Mouse (Mus musculus): ENCODE measurements around the gene Cep131. TPM values are rescaled to one million over a fixed set of nuclear protein-coding genes. Genes with fewer than 3 reads are reported as not detected.

Gene Cep131
- polyA plus RNA-seq, 1 experiment from 2014 or later = 41.4 TPM

DNA sequence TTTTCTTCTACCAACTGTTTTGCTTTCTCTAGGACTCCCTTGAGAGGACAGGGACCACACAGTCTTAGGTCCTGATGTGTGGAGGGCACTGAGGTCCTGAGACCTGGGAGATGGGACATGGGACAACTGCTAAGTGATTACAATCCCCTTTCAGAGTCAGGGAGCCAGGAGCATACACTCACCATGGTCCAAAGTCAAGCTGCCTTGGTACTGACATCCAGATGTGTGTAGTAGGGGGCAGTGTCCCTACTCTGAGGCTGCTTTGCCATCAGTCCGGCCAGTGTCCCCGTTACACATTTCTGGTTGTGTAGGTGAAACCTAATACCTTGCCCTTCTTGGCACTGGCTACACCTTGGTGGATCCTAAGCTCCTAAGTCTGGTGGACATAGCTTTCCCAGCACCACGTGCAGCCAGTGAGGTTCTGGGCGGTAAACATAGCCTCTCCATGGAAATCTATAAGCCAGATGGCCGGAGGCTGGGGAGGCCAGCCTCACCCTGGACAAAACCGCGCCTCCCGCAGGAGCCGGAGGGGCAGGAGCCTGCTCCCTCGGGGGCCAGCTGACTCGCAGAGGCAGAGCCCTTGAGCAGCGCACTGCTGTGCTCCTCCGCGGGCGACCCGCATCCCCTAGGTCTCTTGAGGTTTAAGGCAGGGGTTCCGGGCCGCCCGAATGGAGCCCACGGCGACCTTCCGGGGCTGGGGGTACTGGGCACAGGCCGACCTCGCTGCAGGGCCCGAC lies 568 bp downstream of the Cep131 start:
- H3K27ac ChIP-seq = peak overlapping the region; percentile 96
- no peaks in the 10 kb centered on the region for H3K27me3 ChIP-seq (ENCODE audit: poor library complexity, severe bottlenecking)
- peaks cover 47% of the 10 kb centered on the region for H3K36me3 ChIP-seq (replicated peaks)
- H3K4me1 ChIP-seq = peaks cover 28% of the 10 kb centered on the region
- peak; percentile 37 for DNase-seq (ENCODE audit: extremely low spot score, low spot score)
- no peaks in the 10 kb centered on the region for H3K9me3 ChIP-seq
- peak overlapping the region; percentile 97 for H3K4me3 ChIP-seq
- WGBS = under 1% methylated on average over 25 of the region's 25 CpGs

DNA sequence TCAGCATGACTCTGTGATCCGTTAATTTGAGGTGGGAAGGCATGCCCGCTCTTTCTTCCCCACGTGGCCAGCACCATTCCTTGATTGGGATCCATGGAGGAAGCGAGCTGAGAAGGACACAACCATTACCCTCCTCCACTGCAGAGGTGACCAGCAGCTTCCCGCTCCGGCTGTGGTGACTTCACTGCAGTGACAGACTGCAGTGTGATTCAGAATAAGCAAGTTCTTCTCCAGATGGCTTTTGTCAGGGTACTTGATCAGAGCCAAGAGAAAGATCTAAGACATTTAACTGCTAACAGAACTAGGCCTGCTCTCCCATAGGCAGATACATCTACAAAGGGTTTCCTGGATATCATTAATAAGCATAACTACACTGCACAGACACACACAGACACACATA lies 6.3 kb downstream of the Cep131 start:
- WGBS = 98% methylated on average over 6 of the region's 6 CpGs

DNA sequence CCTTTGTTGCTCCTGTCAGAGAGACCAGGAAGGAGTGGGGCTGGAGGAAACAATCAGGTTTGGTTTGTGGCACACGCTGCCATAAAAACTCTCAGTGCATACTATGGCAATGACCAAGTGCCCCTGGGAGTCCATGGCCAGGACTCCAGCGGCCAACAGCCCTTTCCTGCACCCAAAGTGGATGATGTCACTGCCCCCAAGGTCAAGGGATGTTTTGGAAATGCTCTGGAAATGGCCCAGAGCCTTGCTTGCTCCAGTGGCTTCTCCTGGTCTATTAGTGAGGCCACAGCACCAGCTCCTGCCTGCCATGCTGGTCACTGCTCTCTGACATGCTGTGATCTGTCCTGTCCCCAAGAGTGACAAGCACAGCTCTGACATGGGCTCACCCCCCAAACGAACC lies 10.4 kb downstream of the Cep131 start:
- Histone ChIP-seq H3K4me3 (no peak overlapping the region), H3K27ac (no peak overlapping the region), H3K9me3 (no peaks in the 10 kb centered on the region), H3K4me1 (peaks cover 21% of the 10 kb centered on the region), H3K27me3 (ENCODE audit: poor library complexity, severe bottlenecking) (no peaks in the 10 kb centered on the region), H3K36me3 (replicated peaks) (peaks cover 100% of the 10 kb centered on the region)
- 92% methylated on average over 3 of the region's 3 CpGs for WGBS
- no peak for DNase-seq (ENCODE audit: extremely low spot score, low spot score)

More for the DNA sequence above, 6.3 kb downstream of the Cep131 start:
- H3K4me1 ChIP-seq = peaks cover 9% of the 10 kb centered on the region
- no peak for DNase-seq (ENCODE audit: extremely low spot score, low spot score)
- H3K4me3 ChIP-seq = no peak overlapping the region
- no peak overlapping the region for H3K27ac ChIP-seq
- H3K36me3 ChIP-seq (replicated peaks) = peaks cover 96% of the 10 kb centered on the region
- no peaks in the 10 kb centered on the region for H3K9me3 ChIP-seq
- H3K27me3 ChIP-seq (ENCODE audit: poor library complexity, severe bottlenecking) = no peaks in the 10 kb centered on the region

DNA sequence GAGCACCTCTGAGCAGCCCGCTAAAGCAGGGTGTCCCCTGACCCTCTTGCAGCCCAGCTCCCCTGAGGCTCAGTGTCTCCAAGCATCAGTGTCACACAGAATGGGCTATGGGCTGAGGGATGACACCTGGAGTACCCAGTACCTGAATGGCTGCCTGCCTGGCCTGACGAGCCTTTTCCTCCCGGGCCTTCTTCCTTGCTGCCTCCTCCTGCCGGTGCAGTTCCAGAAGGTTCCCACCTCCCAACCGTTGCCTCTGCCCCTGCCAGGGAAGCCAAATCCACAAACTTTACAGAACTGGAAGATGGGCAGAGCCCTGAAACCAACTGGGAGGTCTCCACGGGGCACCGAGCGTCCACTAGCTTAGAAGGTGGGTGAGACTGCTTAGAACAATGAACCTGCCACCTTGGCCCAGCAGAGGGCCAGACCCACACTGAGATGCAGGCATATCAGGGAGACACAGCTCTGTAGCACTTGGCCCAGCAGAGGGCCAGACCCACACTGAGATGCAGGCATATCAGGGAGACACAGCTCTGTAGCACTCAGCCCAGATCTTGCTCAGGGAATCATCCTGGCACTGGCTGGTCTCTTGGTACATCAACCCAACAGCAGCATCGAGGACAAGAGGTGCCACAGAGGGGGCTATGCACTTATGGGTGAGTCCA lies 13.5 kb downstream of the Cep131 start:
- WGBS = 91% methylated on average over 9 of the region's 9 CpGs
- peaks cover 100% of the 10 kb centered on the region for H3K36me3 ChIP-seq (replicated peaks)
- H3K4me3 ChIP-seq = no peak overlapping the region
- H3K9me3 ChIP-seq = no peaks in the 10 kb centered on the region
- peaks cover 42% of the 10 kb centered on the region for H3K4me1 ChIP-seq
- H3K27ac ChIP-seq = peak overlapping the region; percentile 41; the same call in 1 of the 2 replicates
- H3K27me3 ChIP-seq (ENCODE audit: poor library complexity, severe bottlenecking) = no peaks in the 10 kb centered on the region
- no peak for DNase-seq (ENCODE audit: extremely low spot score, low spot score)

DNA sequence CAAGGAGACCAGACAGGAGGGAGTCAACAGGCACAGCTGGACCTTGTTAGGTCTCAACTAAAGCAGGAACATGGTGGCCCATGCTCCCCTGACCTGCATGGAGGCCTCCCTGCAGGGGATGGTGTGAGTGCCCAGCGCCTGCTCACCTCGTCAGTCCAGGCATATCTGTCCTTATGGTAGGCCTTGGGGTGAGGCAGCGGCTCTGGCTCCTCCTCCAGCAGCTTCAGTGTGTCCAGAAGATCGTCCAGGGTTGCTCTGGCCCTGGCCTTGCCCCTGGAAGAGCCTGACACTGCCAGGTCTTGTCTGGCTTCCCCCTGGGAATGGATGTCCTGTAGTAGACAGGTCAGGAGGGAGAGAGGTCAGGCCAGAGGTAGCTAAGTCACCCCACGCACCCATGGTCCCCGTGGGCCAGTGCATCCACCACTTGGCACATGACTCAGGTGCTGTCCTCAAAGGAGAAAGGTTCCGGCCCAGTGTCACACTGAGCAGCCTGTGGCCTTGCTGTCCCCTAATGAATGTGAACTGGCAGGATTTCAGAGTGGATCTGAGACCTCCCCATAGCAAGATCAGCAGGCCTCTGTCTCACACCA lies 14.8 kb downstream of the Cep131 start:
- WGBS = 84% methylated on average over 7 of the region's 7 CpGs
- Histone ChIP-seq H3K9me3 (no peaks in the 10 kb centered on the region), H3K4me3 (no peak overlapping the region), H3K36me3 (replicated peaks) (peaks cover 100% of the 10 kb centered on the region), H3K27ac (0 out of 2 replicates have a peak overlapping the region, but pooled peaks have one; percentile 27), H3K27me3 (ENCODE audit: poor library complexity, severe bottlenecking) (no peaks in the 10 kb centered on the region), H3K4me1 (peaks cover 47% of the 10 kb centered on the region)
- no peak for DNase-seq (ENCODE audit: extremely low spot score, low spot score)

DNA sequence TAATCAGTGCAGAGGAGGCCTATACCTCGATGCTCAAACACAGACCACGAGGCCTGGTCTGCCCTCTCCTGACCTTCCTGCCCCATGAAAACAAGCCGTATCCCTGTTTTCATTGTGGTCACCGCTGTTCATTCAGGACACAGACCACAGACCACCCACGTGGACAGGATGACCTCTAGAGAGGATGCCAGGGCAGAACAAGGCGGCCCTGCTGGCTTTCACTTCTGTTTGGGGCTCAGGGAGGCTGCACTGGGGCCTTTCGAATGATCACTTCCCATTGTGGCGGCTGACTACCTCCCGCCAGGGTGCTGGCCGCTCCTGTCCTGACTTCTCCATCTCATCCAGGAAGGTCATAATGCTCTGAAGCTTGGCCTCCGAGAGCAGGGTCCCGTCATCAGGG lies 15.6 kb downstream of the Cep131 start:
- Histone ChIP-seq H3K4me1 (peaks cover 50% of the 10 kb centered on the region), H3K9me3 (no peaks in the 10 kb centered on the region), H3K36me3 (replicated peaks) (peaks cover 100% of the 10 kb centered on the region), H3K4me3 (no peak overlapping the region), H3K27me3 (ENCODE audit: poor library complexity, severe bottlenecking) (no peaks in the 10 kb centered on the region), H3K27ac (peak overlapping the region; percentile 27; the same call in 1 of the 2 replicates)
- no peak for DNase-seq (ENCODE audit: extremely low spot score, low spot score)
- 56% methylated on average over 12 of the region's 12 CpGs for WGBS

DNA sequence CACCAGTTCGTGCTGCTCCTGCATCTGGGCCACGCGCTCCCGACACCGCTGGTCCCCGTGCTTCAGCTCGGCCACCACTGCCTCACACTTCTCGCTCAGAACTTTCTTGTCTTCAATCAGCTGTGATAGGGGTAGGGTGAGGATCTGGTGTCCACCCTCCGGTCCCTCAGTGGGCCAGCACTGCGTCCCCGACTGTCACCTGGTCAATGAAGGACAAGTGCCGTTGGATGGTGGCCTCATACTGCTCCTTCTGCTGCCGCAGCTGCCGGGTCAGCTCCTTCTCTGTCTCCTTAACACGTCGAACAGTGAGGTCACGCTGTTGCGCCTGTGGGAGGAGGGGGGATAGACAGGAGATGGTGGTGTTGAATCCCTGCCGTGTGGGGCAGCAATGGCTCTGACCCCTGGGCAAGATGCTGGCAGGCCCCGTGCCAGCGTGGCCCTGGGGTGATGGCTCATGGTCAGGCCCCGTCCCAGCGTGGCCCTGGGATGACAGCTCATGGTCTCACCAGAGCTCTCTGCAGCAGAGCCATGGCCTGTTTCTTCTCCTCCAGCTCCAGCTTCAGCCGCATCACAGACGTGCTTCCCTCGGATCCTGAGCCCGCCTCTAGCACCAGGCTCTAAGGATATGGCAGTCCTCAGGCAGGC lies 16.2 kb downstream of the Cep131 start:
- Histone ChIP-seq H3K9me3 (no peaks in the 10 kb centered on the region), H3K36me3 (replicated peaks) (peaks cover 100% of the 10 kb centered on the region), H3K4me3 (no peak overlapping the region), H3K27ac (0 out of 2 replicates have a peak overlapping the region, but pooled peaks have one; percentile 27), H3K4me1 (peaks cover 53% of the 10 kb centered on the region), H3K27me3 (ENCODE audit: poor library complexity, severe bottlenecking) (no peaks in the 10 kb centered on the region)
- WGBS = 94% methylated on average over 27 of the region's 27 CpGs
- no peak for DNase-seq (ENCODE audit: extremely low spot score, low spot score)

DNA sequence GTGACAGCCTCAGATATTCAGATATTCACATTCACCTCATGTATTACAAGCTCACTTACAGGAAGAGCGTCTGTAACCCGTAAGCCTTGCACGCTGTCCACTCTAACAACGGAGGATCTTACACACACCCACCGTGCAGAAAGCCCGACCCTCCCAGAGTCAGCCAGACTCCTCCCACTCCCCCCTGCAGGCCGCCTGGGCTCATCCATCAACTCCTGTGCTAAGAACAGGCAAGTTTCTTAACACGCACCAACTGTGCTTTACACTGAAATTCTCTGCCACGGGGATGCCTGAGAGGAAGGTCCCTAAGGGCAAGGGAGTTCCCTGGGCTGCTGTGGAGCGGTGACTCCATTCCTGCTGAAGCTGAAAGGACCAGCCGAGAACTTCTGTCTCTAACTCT lies 17.4 kb downstream of the Cep131 start:
- WGBS = 65% methylated on average over 11 of the region's 11 CpGs
- Histone ChIP-seq H3K36me3 (replicated peaks) (peaks cover 100% of the 10 kb centered on the region), H3K4me3 (no peak overlapping the region), H3K9me3 (no peaks in the 10 kb centered on the region), H3K27me3 (ENCODE audit: poor library complexity, severe bottlenecking) (no peaks in the 10 kb centered on the region), H3K4me1 (peaks cover 48% of the 10 kb centered on the region), H3K27ac (no peak overlapping the region)
- DNase-seq (ENCODE audit: extremely low spot score, low spot score) = no peak

DNA sequence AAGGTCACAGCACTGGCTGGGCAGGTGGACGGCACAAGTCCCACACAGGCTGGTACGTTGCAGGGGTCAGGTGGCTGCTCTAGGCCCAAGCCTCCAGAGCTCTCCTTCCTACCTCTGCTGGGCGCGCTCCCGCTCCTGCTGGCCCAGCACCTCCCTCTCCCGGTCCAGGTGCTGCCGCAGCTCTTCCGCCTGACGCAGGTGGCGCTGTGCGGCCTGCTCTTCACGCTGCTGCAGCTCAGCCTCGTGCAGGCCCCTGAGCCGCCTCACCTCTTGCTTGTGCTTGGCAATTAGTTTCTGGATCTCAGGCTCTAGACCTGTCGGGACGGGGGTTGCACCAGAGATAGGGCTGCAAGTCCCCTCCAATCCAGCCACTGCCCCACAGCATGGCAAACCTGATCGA lies 18.8 kb downstream of the Cep131 start:
- Histone ChIP-seq H3K4me3 (no peak overlapping the region; the same call in 1 of the 2 replicates), H3K9me3 (no peaks in the 10 kb centered on the region), H3K36me3 (replicated peaks) (peaks cover 100% of the 10 kb centered on the region), H3K27me3 (ENCODE audit: poor library complexity, severe bottlenecking) (no peaks in the 10 kb centered on the region), H3K4me1 (peaks cover 48% of the 10 kb centered on the region), H3K27ac (no peak overlapping the region)
- 42% methylated on average over 17 of the region's 17 CpGs for WGBS
- no peak for DNase-seq (ENCODE audit: extremely low spot score, low spot score)

DNA sequence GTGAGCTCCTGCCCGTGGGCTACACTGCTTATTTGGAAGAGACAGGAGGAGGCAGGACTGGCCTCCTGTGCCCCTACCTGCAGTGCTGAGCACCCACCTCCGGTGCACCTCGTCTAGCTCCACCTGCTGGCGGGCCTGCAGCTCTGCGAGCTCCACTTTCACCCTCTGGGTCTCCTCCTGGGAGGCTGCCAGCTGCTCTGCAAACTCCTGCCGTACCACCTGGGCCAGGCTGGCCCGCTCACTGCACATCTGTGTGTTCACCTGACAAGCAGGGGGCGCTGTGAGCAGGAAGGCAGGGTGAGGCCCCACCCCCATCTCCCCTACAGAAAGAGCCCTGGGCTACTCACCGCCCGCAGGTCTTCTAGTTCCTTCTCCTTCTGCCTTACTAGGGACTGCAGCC lies 21.3 kb downstream of the Cep131 start:
- Histone ChIP-seq H3K27me3 (ENCODE audit: poor library complexity, severe bottlenecking) (no peaks in the 10 kb centered on the region), H3K4me1 (peaks cover 26% of the 10 kb centered on the region; the same call in 1 of the 2 replicates), H3K27ac (0 out of 2 replicates have a peak overlapping the region, but pooled peaks have one; percentile 27), H3K9me3 (no peaks in the 10 kb centered on the region), H3K4me3 (0 out of 2 replicates have a peak overlapping the region, but pooled peaks have one; percentile 11), H3K36me3 (replicated peaks) (peaks cover 78% of the 10 kb centered on the region)
- no peak for DNase-seq (ENCODE audit: extremely low spot score, low spot score)
- 32% methylated on average over 10 of the region's 10 CpGs for WGBS

DNA sequence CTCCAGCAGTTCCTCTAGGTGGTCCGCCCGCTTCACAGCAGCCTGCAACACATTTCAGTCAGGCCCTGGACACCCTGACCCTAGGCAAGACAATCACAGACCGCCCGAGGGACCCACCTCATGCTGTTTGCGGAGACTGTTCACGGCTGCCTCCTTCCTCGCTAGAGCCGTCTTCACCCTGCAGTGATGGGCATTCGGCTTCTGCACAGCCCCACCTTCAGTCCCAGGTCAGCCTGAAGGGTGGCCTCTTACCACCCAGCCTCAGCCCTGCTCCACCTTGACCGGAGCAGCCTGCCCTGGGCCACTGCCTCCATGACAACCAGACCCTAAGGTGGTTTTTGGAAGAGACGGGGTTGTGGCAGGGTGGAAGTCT lies 22.0 kb downstream of the Cep131 start:
- H3K27ac ChIP-seq = 0 out of 2 replicates have a peak overlapping the region, but pooled peaks have one; percentile 27
- H3K9me3 ChIP-seq = no peaks in the 10 kb centered on the region
- 92% methylated on average over 11 of the region's 11 CpGs for WGBS
- H3K4me3 ChIP-seq = no peak overlapping the region
- peaks cover 26% of the 10 kb centered on the region; the same call in 1 of the 2 replicates for H3K4me1 ChIP-seq
- no peaks in the 10 kb centered on the region for H3K27me3 ChIP-seq (ENCODE audit: poor library complexity, severe bottlenecking)
- DNase-seq (ENCODE audit: extremely low spot score, low spot score) = no peak
- peaks cover 72% of the 10 kb centered on the region for H3K36me3 ChIP-seq (replicated peaks)

DNA sequence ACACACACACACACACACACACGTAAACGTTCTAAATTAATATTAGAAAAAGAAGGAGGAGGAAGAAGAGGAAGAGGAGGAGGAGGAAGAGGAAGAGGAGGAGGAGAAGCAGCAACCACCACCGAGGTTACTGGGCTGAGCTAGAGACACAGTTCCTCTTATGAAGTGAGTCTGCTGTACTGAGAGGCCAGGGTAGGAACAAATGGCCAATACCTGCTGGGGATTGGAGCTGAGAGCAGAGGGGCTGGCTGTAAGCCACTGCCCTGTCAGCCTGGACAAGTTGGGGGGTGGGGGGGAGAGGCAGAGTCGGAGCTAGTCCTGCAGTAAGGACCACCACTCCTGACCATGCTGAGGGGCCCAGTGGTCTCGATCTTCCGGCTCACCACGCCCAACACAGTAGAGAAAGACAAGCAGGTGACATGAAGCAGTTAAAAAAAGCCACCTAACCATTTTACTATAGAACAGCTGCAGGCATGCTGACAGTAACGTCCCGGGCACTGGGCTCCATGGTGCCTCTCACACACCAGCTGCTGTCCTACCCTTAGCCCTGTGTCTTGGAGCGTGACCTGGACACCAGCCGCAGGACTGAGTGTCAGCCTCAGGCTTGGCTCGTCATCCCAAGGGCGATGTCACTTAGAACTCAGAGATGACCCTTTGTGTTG lies 22.5 kb downstream of the Cep131 start:
- Histone ChIP-seq H3K27ac (no peak overlapping the region), H3K36me3 (replicated peaks) (peaks cover 67% of the 10 kb centered on the region), H3K4me1 (peaks cover 21% of the 10 kb centered on the region; the same call in 1 of the 2 replicates), H3K27me3 (ENCODE audit: poor library complexity, severe bottlenecking) (no peaks in the 10 kb centered on the region), H3K4me3 (no peak overlapping the region), H3K9me3 (no peaks in the 10 kb centered on the region)
- no peak for DNase-seq (ENCODE audit: extremely low spot score, low spot score)
- WGBS = 93% methylated on average over 13 of the region's 13 CpGs
